In the genomic region with DNA sequence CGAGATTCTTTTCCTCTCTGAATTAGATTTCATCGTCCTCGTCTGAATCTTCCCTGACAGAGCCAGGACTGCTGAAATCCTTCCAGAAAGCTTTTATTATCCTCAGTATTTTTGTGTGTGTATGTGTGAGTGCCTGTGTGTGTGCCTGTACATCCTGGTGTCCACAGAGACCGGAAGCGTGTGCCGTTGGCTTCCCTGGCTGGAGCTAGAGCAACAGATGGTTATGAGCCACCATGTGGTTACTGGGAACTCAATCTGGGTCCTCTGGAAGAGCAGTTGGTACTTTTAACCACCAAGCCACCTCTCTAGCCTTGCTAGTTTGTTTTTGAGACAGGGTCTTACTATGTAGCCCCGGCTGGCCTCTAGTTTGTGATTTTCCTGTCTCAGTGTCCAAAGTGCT, we compare ENCODE assay signal across 20 mouse cellular contexts. TPM values are rescaled to one million over a fixed set of nuclear protein-coding genes. Genes with fewer than 3 reads are reported as not detected.
"Had no signal": no experiment of that assay in that cellular context is flagged by ENCODE, and none has a peak within 500 bp of the region (broad histone marks: within the 10 kb centered on the region; RNA-seq: fewer than 3 reads in every experiment).

No protein-coding gene starts in this region.

- DNase-seq: kidney, adult 2 months; kidney, postnatal 25 days; liver, embryonic 13.5 days; lung, embryonic 14.5 days; right cerebral cortex, adult 18-20 months; right cerebral cortex, postnatal 14 days; right cerebral cortex, postnatal 4 days; spleen, adult 18-20 months; thymus, adult 18-20 months; thymus, postnatal 36 days had no signal

- H3K9ac ChIP-seq: liver, embryonic 13.5 days; lung, embryonic 14.5 days; midbrain, embryonic 12.5 days; midbrain, embryonic 15.5 days; neural tube, embryonic 13.5 days had no signal

- H3K4me1 ChIP-seq: midbrain, embryonic 12.5 days; midbrain, embryonic 15.5 days; neural tube, embryonic 13.5 days had no signal

- H3K27me3 ChIP-seq: midbrain, embryonic 12.5 days; midbrain, embryonic 15.5 days; neural tube, embryonic 13.5 days had no signal

- H3K36me3 ChIP-seq: liver, embryonic 13.5 days; midbrain, embryonic 12.5 days; midbrain, embryonic 15.5 days; neural tube, embryonic 13.5 days had no signal

- H3K4me3 ChIP-seq: left cerebral cortex, adult 2 months; liver, embryonic 13.5 days; midbrain, embryonic 12.5 days; midbrain, embryonic 15.5 days; neural tube, embryonic 13.5 days had no signal

- ATAC-seq: intestine, postnatal 0 days; lung, postnatal 0 days; midbrain, embryonic 15.5 days had no signal

- H3K27ac ChIP-seq: kidney, postnatal 0 days; left cerebral cortex, adult 2 months; liver, embryonic 13.5 days; macrophage; midbrain, embryonic 12.5 days; midbrain, embryonic 15.5 days; neural tube, embryonic 13.5 days had no signal

- H3K4me2 ChIP-seq: liver, embryonic 13.5 days; lung, embryonic 14.5 days; midbrain, embryonic 12.5 days; midbrain, embryonic 15.5 days; neural tube, embryonic 13.5 days had no signal

- H3K9me3 ChIP-seq: liver, embryonic 13.5 days; midbrain, embryonic 12.5 days; midbrain, embryonic 15.5 days; neural tube, embryonic 13.5 days had no signal

RNA-seq across cellular contexts. Expression of gene Inca1, which starts 42.2 kb away (rescaled TPM):
- total RNA-seq: megakaryocyte, adult 5-6 weeks; neutrophil, adult 5-6 weeks had no signal
